ENCODE assay signal across 23 mouse cellular contexts in the genomic region with DNA sequence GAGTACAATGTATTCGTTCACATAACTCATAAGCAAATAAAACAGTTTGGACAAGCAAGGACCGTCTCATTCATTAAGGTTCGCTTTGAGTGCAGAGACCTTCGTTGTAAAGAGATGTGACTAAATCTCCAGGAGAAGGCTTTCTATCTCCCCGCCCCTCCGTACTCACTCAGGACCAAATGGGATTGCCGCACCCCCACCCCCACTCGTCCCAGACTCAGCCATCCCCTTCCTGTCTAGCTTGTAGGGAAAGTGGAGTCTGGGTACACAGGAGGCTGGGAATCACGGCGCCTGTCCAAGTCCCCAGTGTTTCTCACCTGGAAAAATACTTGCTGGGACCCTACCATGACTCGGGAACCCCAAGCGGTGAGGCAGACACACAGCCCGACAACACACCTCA.
"Had no signal": no experiment of that assay in that cellular context is flagged by ENCODE, and none has a peak within 500 bp of the region (broad histone marks: within the 10 kb centered on the region; RNA-seq: fewer than 3 reads in every experiment).

No protein-coding gene starts in this region.

- H3K9ac ChIP-seq: kidney, embryonic 15.5 days; limb, embryonic 12.5 days; limb, embryonic 15.5 days; liver, embryonic 14.5 days; lung, embryonic 15.5 days; midbrain, embryonic 12.5 days; midbrain, embryonic 15.5 days; neural tube, embryonic 12.5 days; neural tube, embryonic 15.5 days; stomach, embryonic 15.5 days had no signal

- DNase-seq: kidney, adult 11 months; kidney, adult 8-10 months; kidney, postnatal 10 days; kidney, postnatal 4 days; left cerebral cortex, postnatal 4 days; lung, adult 18-20 months; lung, postnatal 10 days; lung, postnatal 36 days; retina, postnatal 1 day; right cerebral cortex, postnatal 25 days; spleen, adult 18-20 months; thymus, postnatal 25 days had no signal

- H3K36me3 ChIP-seq: kidney, embryonic 15.5 days; limb, embryonic 12.5 days; limb, embryonic 15.5 days; lung, embryonic 15.5 days; midbrain, embryonic 12.5 days; midbrain, embryonic 15.5 days; neural tube, embryonic 12.5 days; neural tube, embryonic 15.5 days; stomach, embryonic 15.5 days had no signal

- H3K27me3 ChIP-seq: kidney, embryonic 15.5 days; limb, embryonic 12.5 days; limb, embryonic 15.5 days; lung, embryonic 15.5 days; megakaryocyte, embryonic 14.5 days; midbrain, embryonic 12.5 days; midbrain, embryonic 15.5 days; neural tube, embryonic 12.5 days; neural tube, embryonic 15.5 days; stomach, embryonic 15.5 days had no signal

- H3K9me3 ChIP-seq: kidney, embryonic 15.5 days; limb, embryonic 15.5 days; lung, embryonic 15.5 days; neural tube, embryonic 15.5 days; stomach, embryonic 15.5 days had no signal

- H3K27ac ChIP-seq: kidney, embryonic 15.5 days; limb, embryonic 12.5 days; limb, embryonic 15.5 days; liver, embryonic 14.5 days; lung, embryonic 15.5 days; midbrain, embryonic 12.5 days; midbrain, embryonic 15.5 days; neural tube, embryonic 12.5 days; neural tube, embryonic 15.5 days; stomach, embryonic 15.5 days had no signal

- H3K4me1 ChIP-seq: kidney, embryonic 15.5 days; limb, embryonic 12.5 days; limb, embryonic 15.5 days; lung, embryonic 15.5 days; megakaryocyte, embryonic 14.5 days; midbrain, embryonic 12.5 days; midbrain, embryonic 15.5 days; neural tube, embryonic 12.5 days; neural tube, embryonic 15.5 days; stomach, embryonic 15.5 days had no signal

- H3K4me3 ChIP-seq: kidney, embryonic 15.5 days; limb, embryonic 12.5 days; limb, embryonic 15.5 days; lung, embryonic 15.5 days; midbrain, embryonic 12.5 days; midbrain, embryonic 15.5 days; neural tube, embryonic 12.5 days; neural tube, embryonic 15.5 days; stomach, embryonic 15.5 days had no signal
